Mouse (Mus musculus): ENCODE results near the gene Zfp691. TPM values are rescaled to one million over a fixed set of nuclear protein-coding genes. Genes with fewer than 3 reads are reported as not detected.

Gene Zfp691
- polyA plus RNA-seq, 1 experiment = 5.8 TPM

- TF ChIP-seq POLR2A (IDR thresholded peaks at IDR 0.05; ENCODE audit: borderline replicate concordance, control insufficient read depth, low read depth, low read length) (no peak), CTCF (IDR thresholded peaks at IDR 0.05; ENCODE audit: control insufficient read depth, insufficient read depth, low read length) (no peak)
- Histone ChIP-seq H3K4me1 (ENCODE audit: control insufficient read depth, insufficient read depth, low read length) (no peaks in the 10 kb centered on the region; the same call in none of the 2 replicates), H3K27ac (ENCODE audit: control insufficient read depth, insufficient read depth, low read depth, low read length, poor library complexity) (no peak overlapping the region), H3K4me3 (replicated peaks; ENCODE audit: control insufficient read depth, low read depth, low read length) (no peak overlapping the region)
- WGBS = 30% methylated on average over 9 of the region's 9 CpGs
Measured at GRCm38 (mm10) chr4:119181456-119181855, 7.5 kb upstream of the Zfp691 start.

- Histone ChIP-seq H3K27ac (ENCODE audit: control insufficient read depth, insufficient read depth, low read depth, low read length, poor library complexity) (no peak overlapping the region), H3K4me1 (ENCODE audit: control insufficient read depth, insufficient read depth, low read length) (no peaks in the 10 kb centered on the region; the same call in none of the 2 replicates), H3K4me3 (replicated peaks; ENCODE audit: control insufficient read depth, low read depth, low read length) (no peak overlapping the region)
- WGBS = 67% methylated on average over 4 of the region's 4 CpGs
- TF ChIP-seq CTCF (IDR thresholded peaks at IDR 0.05; ENCODE audit: control insufficient read depth, insufficient read depth, low read length) = no peak
Measured at GRCm38 (mm10) chr4:119180133-119180707, 6.2 kb upstream of the Zfp691 start.

- Histone ChIP-seq H3K27ac (ENCODE audit: control insufficient read depth, insufficient read depth, low read depth, low read length, poor library complexity) (no peak overlapping the region), H3K4me1 (ENCODE audit: control insufficient read depth, insufficient read depth, low read length) (no peaks in the 10 kb centered on the region; the same call in none of the 2 replicates), H3K4me3 (replicated peaks; ENCODE audit: control insufficient read depth, low read depth, low read length) (no peak overlapping the region)
- 82% methylated on average over 18 of the region's 18 CpGs for WGBS
- no peak for TF ChIP-seq POLR2A (IDR thresholded peaks at IDR 0.05; ENCODE audit: borderline replicate concordance, control insufficient read depth, low read depth, low read length)
- no peak for TF ChIP-seq CTCF (IDR thresholded peaks at IDR 0.05; ENCODE audit: control insufficient read depth, insufficient read depth, low read length)
Measured at GRCm38 (mm10) chr4:119178331-119178730, 4.3 kb upstream of the Zfp691 start.

DNA sequence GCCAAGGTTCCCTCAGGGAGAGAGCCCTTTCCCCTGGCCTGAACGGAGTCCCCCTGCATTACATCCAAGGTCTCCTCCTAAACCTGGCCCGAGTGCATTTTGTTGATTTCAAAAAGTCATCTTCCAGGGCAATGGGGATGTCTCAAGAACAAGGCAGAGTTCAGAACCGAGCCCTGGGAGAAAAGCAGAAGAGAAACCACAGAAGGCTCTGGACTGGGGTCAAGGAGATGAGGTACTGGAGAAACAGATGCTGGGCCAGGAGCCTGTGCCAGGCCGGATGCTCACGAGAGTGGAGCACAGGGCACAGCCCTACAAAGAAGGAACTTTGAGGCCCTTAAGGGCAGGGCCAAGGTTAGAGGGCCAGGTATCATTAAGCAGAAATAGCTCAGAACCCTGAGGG is 3.7 kb upstream of the Zfp691 start:
- no peak overlapping the region for H3K27ac ChIP-seq (ENCODE audit: control insufficient read depth, insufficient read depth, low read depth, low read length, poor library complexity)
- WGBS = 60% methylated on average over 5 of the region's 5 CpGs

GRCm38 (mm10) chr4:119172919-119173650 is 910 bp downstream of the Zfp691 start:
- Histone ChIP-seq H3K4me1 (ENCODE audit: control insufficient read depth, insufficient read depth, low read length) (peaks cover 1% of the 10 kb centered on the region; the same call in 1 of the 2 replicates), H3K4me3 (replicated peaks; ENCODE audit: control insufficient read depth, low read depth, low read length) (peak overlapping the region; percentile 98), H3K27ac (ENCODE audit: control insufficient read depth, insufficient read depth, low read depth, low read length, poor library complexity) (0 out of 2 replicates have a peak overlapping the region, but pooled peaks have one; percentile 28)
- WGBS = 19% methylated on average over 18 of the region's 18 CpGs
- TF ChIP-seq POLR2A (IDR thresholded peaks at IDR 0.05; ENCODE audit: borderline replicate concordance, control insufficient read depth, low read depth, low read length) (no peak), CTCF (IDR thresholded peaks at IDR 0.05; ENCODE audit: control insufficient read depth, insufficient read depth, low read length) (no peak)

More for the DNA sequence above, 3.7 kb upstream of the Zfp691 start:
- TF ChIP-seq POLR2A (IDR thresholded peaks at IDR 0.05; ENCODE audit: borderline replicate concordance, control insufficient read depth, low read depth, low read length) (no peak), CTCF (IDR thresholded peaks at IDR 0.05; ENCODE audit: control insufficient read depth, insufficient read depth, low read length) (no peak)
- H3K4me3 ChIP-seq (replicated peaks; ENCODE audit: control insufficient read depth, low read depth, low read length) = no peak overlapping the region
- peaks cover 1% of the 10 kb centered on the region for H3K4me1 ChIP-seq (ENCODE audit: control insufficient read depth, insufficient read depth, low read length)

GRCm38 (mm10) chr4:119167663-119168062 is 6.3 kb downstream of the Zfp691 start:
- no peak overlapping the region for H3K27ac ChIP-seq (ENCODE audit: control insufficient read depth, insufficient read depth, low read depth, low read length, poor library complexity)
- peak; percentile 67 for TF ChIP-seq CTCF (IDR thresholded peaks at IDR 0.05; ENCODE audit: control insufficient read depth, insufficient read depth, low read length)
- TF ChIP-seq POLR2A (IDR thresholded peaks at IDR 0.05; ENCODE audit: borderline replicate concordance, control insufficient read depth, low read depth, low read length) = no peak
- no peaks in the 10 kb centered on the region for H3K4me1 ChIP-seq (ENCODE audit: control insufficient read depth, insufficient read depth, low read length)
- H3K4me3 ChIP-seq (replicated peaks; ENCODE audit: control insufficient read depth, low read depth, low read length) = no peak overlapping the region
- WGBS = 2% methylated on average over 4 of the region's 4 CpGs

GRCm38 (mm10) chr4:119167068-119167467 is 6.9 kb downstream of the Zfp691 start:
- TF ChIP-seq POLR2A (IDR thresholded peaks at IDR 0.05; ENCODE audit: borderline replicate concordance, control insufficient read depth, low read depth, low read length) (no peak), CTCF (IDR thresholded peaks at IDR 0.05; ENCODE audit: control insufficient read depth, insufficient read depth, low read length) (no peak)
- Histone ChIP-seq H3K4me3 (replicated peaks; ENCODE audit: control insufficient read depth, low read depth, low read length) (no peak overlapping the region), H3K27ac (ENCODE audit: control insufficient read depth, insufficient read depth, low read depth, low read length, poor library complexity) (no peak overlapping the region), H3K4me1 (ENCODE audit: control insufficient read depth, insufficient read depth, low read length) (no peaks in the 10 kb centered on the region)
- WGBS = 76% methylated on average over 4 of the region's 4 CpGs

DNA sequence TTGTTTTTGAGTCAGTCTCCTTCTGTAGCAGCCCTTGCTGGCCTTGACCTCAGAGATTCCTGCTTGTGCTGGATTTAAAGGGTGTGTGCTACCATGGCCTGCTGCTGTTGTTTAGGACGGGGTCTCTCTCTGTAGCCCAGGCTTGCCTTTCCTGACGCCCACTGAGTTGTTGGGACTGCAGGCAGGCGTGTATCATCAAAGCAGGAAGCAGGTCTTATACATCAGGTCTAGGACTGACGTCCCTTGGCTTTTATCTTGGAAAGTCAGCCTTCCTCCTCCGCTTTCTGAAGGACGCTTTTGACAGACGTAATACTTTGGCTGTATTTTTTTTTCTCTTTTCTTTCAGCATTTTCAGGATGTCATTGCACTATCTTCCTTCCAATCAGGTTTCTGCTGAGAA is 8.1 kb downstream of the Zfp691 start:
- Histone ChIP-seq H3K4me1 (ENCODE audit: control insufficient read depth, insufficient read depth, low read length) (no peaks in the 10 kb centered on the region), H3K27ac (ENCODE audit: control insufficient read depth, insufficient read depth, low read depth, low read length, poor library complexity) (no peak overlapping the region), H3K4me3 (replicated peaks; ENCODE audit: control insufficient read depth, low read depth, low read length) (no peak overlapping the region)
- no peak for TF ChIP-seq POLR2A (IDR thresholded peaks at IDR 0.05; ENCODE audit: borderline replicate concordance, control insufficient read depth, low read depth, low read length)
- 56% methylated on average over 7 of the region's 7 CpGs for WGBS
